9 mouse cellular contexts compared by ENCODE assay signal in the genomic region with DNA sequence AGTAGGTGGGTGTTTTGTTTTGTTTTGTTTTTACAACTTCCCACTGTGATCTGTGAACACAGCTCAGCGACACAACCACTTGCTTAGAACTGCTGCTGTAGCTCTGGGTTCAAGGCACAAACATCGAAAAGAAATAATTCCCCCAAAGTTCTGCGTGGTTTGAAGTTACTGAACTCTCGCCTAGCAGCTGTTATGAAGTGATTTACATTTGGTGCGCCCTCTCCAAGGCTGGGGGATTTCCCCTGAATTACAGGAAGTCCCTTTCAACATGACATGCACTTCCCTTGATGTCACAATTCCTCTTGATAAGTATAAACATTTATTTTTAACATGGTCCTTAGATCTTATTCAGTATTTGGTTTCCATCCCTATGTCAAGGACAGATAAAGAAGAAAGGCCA.
DNase-seq lines count a peak whose midpoint lies in the region; ATAC-seq lines count a peak whose summit lies in the region.
"Had no signal": no experiment of that assay in that cellular context is flagged by ENCODE, and none has a peak within 500 bp of the region (broad histone marks: within the 10 kb centered on the region; RNA-seq: fewer than 3 reads in every experiment).

No protein-coding gene starts in this region.

- H3K4me2 ChIP-seq in kidney, embryonic 15.5 days: no peak overlapping the region

- no peaks in the 10 kb centered on the region for H3K36me3 ChIP-seq in kidney, embryonic 15.5 days
- H3K36me3 ChIP-seq: limb, embryonic 10.5 days had no signal

- ATAC-seq in activated CD4-positive, CD25-positive, alpha-beta regulatory T cell, adult 4 months: peak; percentile 99
- ATAC-seq in kidney, embryonic 15.5 days (replicated peaks; ENCODE audit: low FRiP score): peak; percentile 62; the same call in 1 of the 2 replicates

- 39% methylated on average over 5 of the region's 5 CpGs for WGBS in kidney, embryonic 15.5 days

- peak; percentile 92 for DNase-seq in heart, adult 11 months
- DNase-seq in heart, postnatal 25 days (ENCODE audit: low spot score): no peak
- DNase-seq in monocyte, adult 2 months (ENCODE audit: low read depth in 1 of 2, low spot score in 2 of 2): peak; percentile 27 to 33
- DNase-seq in right cerebral cortex, postnatal 14 days: no peak
- no peak for DNase-seq in gastrocnemius, adult 18-20 months (ENCODE audit: low spot score)
- no peak for DNase-seq in left cerebral cortex, postnatal 25 days (ENCODE audit: low spot score in 2 of 2)

- H3K4me1 ChIP-seq in kidney, embryonic 15.5 days: peaks cover 4% of the 10 kb centered on the region

- no peaks in the 10 kb centered on the region for H3K9me3 ChIP-seq in kidney, embryonic 15.5 days (replicated peaks)
- H3K9me3 ChIP-seq: limb, embryonic 10.5 days had no signal

- no peak overlapping the region for H3K27ac ChIP-seq in kidney, embryonic 15.5 days
- H3K27ac ChIP-seq: limb, embryonic 10.5 days had no signal

- H3K27me3 ChIP-seq in kidney, embryonic 15.5 days: no peaks in the 10 kb centered on the region

- H3K4me3 ChIP-seq in kidney, embryonic 15.5 days (replicated peaks): no peak overlapping the region
- H3K4me3 ChIP-seq: limb, embryonic 10.5 days had no signal

- no peak overlapping the region for H3K9ac ChIP-seq in kidney, embryonic 15.5 days

- intact Hi-C loops in heart, postnatal 25 days (cut with DNase I): no loop called here
- intact Hi-C loops in left cerebral cortex, postnatal 25 days (cut with DNase I): no loop called here

Comparison
In these comparisons a context has a peak if more than half of its experiments do, and no peak if none do; other contexts are left out.
1. DNase-seq: peak in heart, adult 11 months (single experiment) and monocyte, adult 2 months (2 of 2); none in heart, postnatal 25 days (single experiment), right cerebral cortex, postnatal 14 days (single experiment), gastrocnemius, adult 18-20 months (single experiment) and left cerebral cortex, postnatal 25 days (0 of 2).